Mouse (Mus musculus) heart, adult 10 weeks (tissue): ENCODE data around the gene Ctla4. TPM values are rescaled to one million over a fixed set of nuclear protein-coding genes. Genes with fewer than 3 reads are reported as not detected.

Source experiments
- polyA plus RNA-seq: library from polyadenylated mRNA; stranded (reverse); fragments of 350-450 nt; fragmentation: Illumina TruSeq; extraction: RNeasy Lipid Tissue Mini Kit (QIAGEN cat#74804); gene quantifications from one replicate; pipeline ENCODE4 v1.2.3, GENCODE M21; 2014; ENCODE audit warnings: low read depth, low replicate concordance

The Ctla4 gene
- 5.1 TPM for polyA plus RNA-seq

DNA sequence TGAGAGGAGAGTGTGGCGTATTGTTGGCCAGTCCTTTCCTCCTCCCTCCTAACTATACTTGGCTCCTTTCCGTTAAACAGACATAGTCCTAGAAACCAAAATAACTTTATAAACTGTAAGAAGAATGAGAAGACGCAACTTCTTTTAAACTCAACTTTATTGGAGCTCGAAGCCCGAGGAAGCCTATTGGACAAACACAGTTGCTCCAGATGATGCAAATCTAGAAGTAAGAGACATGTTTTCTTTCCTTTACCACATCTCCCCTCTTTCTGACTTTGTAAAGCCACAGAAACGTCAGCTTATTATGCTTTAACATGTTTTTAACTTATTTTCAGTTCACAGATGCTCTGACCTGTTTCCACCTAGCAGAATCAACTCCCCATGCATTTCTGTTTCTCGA, at the start of gene Ctla4:
Ctla4 (plus strand) TSS at position 20 of the 400 bp plus-strand sequence.

Other genes with a start within 250 kb of the Ctla4 start
- 4.0 TPM for gene Cd28, start 170.2 kb upstream of the Ctla4 start, polyA plus RNA-seq
- 0.21 TPM for gene Icos, start 90.9 kb downstream of the Ctla4 start, polyA plus RNA-seq